In the genomic region with DNA sequence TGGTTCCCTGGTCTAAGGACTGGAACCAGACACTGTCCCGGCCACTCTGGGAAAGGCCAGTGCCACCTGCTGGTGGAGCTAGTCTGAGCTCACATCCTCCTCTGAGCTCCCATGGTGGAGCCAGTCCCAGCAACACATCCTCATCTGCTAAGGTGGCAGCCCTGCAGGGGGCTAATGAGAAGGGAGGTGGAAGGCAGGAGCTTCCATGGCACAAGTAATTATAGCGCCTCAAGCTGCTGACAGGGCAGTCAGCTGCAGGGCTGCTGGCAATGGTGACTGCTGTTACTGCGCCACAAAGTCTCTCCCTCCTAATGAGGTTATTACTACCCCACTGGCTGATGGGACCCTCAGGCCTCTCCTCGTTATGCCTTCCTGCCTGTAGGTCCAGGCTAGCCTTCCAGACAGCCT, we compare ENCODE assay signal across 9 mouse cellular contexts.
DNase-seq lines count a peak whose midpoint lies in the region; ATAC-seq and TF ChIP-seq lines count a peak whose summit lies in the region.
"Had no signal": no experiment of that assay in that cellular context is flagged by ENCODE, and none has a peak within 500 bp of the region (broad histone marks: within the 10 kb centered on the region; RNA-seq: fewer than 3 reads in every experiment).

No protein-coding gene starts in this region.

- H3K4me2 ChIP-seq in liver, postnatal 0 days (ENCODE audit: low read depth, low read length) = no peak overlapping the region
- no peak overlapping the region for H3K4me2 ChIP-seq in hindbrain, embryonic 11.5 days (replicated peaks; ENCODE audit: low read depth, low read length)
- H3K4me2 ChIP-seq in neural tube, embryonic 12.5 days (replicated peaks) = no peak overlapping the region
- H3K4me2 ChIP-seq: heart, embryonic 15.5 days had no signal

- TF ChIP-seq EP300 in liver, postnatal 0 days (IDR thresholded peaks at IDR 0.05; ENCODE audit: low read depth) = no peak

- H3K4me1 ChIP-seq in liver, postnatal 0 days (ENCODE audit: insufficient read depth) = no peaks in the 10 kb centered on the region
- H3K4me1 ChIP-seq in hindbrain, embryonic 11.5 days (replicated peaks; ENCODE audit: control insufficient read depth, insufficient read depth, low read length) = 0 out of 2 replicates have a peak, but pooled peaks cover 2% of the 10 kb centered on the region
- peaks cover 17% of the 10 kb centered on the region; the same call in 1 of the 2 replicates for H3K4me1 ChIP-seq in neural tube, embryonic 12.5 days

- H3K27ac ChIP-seq in liver, postnatal 0 days (ENCODE audit: low read depth) = no peak overlapping the region
- no peak overlapping the region for H3K27ac ChIP-seq in hindbrain, embryonic 11.5 days (ENCODE audit: low read depth, low read length)
- no peak overlapping the region for H3K27ac ChIP-seq in neural tube, embryonic 12.5 days
- H3K27ac ChIP-seq: heart, embryonic 15.5 days had no signal

- TF ChIP-seq CTCF in liver, postnatal 0 days (IDR thresholded peaks at IDR 0.05; ENCODE audit: low read depth) = peak; percentile 19; the same call in 1 of the 2 replicates

- WGBS in liver, postnatal 0 days (ENCODE audit: insufficient replicate concordance) = 30% methylated on average over 4 of the region's 4 CpGs
- 33% methylated on average over 4 of the region's 4 CpGs for WGBS in hindbrain, embryonic 11.5 days
- 11% methylated on average over 4 of the region's 4 CpGs for WGBS in neural tube, embryonic 12.5 days

- H3K4me3 ChIP-seq in liver, postnatal 0 days (ENCODE audit: low read depth, low read length) = no peak overlapping the region
- no peak overlapping the region for H3K4me3 ChIP-seq in hindbrain, embryonic 11.5 days (ENCODE audit: low read depth, low read length)
- H3K4me3 ChIP-seq in neural tube, embryonic 12.5 days = no peak overlapping the region
- H3K4me3 ChIP-seq: erythroblast, embryonic 14.5 days; heart, embryonic 15.5 days had no signal

- DNase-seq in liver, postnatal 0 days = no peak
- no peak for DNase-seq in liver
- DNase-seq in embryo, embryonic 11 days = peak; percentile 43
- peak; percentile 61 for DNase-seq in hindbrain, embryonic 11.5 days (ENCODE audit: low spot score)
- no peak for DNase-seq in heart, adult 18-20 months
- no peak for DNase-seq in gastrocnemius, postnatal 10 days

- H3K9me3 ChIP-seq in liver, postnatal 0 days (ENCODE audit: low read length) = no peaks in the 10 kb centered on the region
- no peaks in the 10 kb centered on the region for H3K9me3 ChIP-seq in hindbrain, embryonic 11.5 days (ENCODE audit: control insufficient read depth, low read length)
- H3K9me3 ChIP-seq in neural tube, embryonic 12.5 days = no peaks in the 10 kb centered on the region
- H3K9me3 ChIP-seq: heart, embryonic 15.5 days had no signal

- no peak for ATAC-seq in liver, postnatal 0 days
- peak; percentile 64 for ATAC-seq in hindbrain, embryonic 11.5 days (ENCODE audit: low FRiP score)
- peak; percentile 68 for ATAC-seq in neural tube, embryonic 12.5 days (ENCODE audit: low FRiP score, low read depth)

- no peaks in the 10 kb centered on the region for H3K27me3 ChIP-seq in liver, postnatal 0 days (ENCODE audit: insufficient read depth, low read length)
- H3K27me3 ChIP-seq in hindbrain, embryonic 11.5 days (ENCODE audit: control insufficient read depth, insufficient read depth, low read length) = 0 out of 2 replicates have a peak, but pooled peaks cover 2% of the 10 kb centered on the region
- H3K27me3 ChIP-seq in neural tube, embryonic 12.5 days (replicated peaks) = peaks cover 8% of the 10 kb centered on the region; the same call in 1 of the 2 replicates

- H3K36me3 ChIP-seq in liver, postnatal 0 days (replicated peaks; ENCODE audit: insufficient read depth, low read length) = no peaks in the 10 kb centered on the region
- H3K36me3 ChIP-seq in hindbrain, embryonic 11.5 days (ENCODE audit: control insufficient read depth, insufficient read depth, low read length) = no peaks in the 10 kb centered on the region
- H3K36me3 ChIP-seq in neural tube, embryonic 12.5 days = no peaks in the 10 kb centered on the region
- H3K36me3 ChIP-seq: heart, embryonic 15.5 days had no signal

- H3K9ac ChIP-seq in liver, postnatal 0 days (replicated peaks) = no peak overlapping the region
- no peak overlapping the region for H3K9ac ChIP-seq in hindbrain, embryonic 11.5 days (ENCODE audit: low read depth, low read length)
- no peak overlapping the region for H3K9ac ChIP-seq in neural tube, embryonic 12.5 days
- H3K9ac ChIP-seq: heart, embryonic 15.5 days had no signal

Comparison
In these comparisons a context has a peak if more than half of its experiments do, and no peak if none do; other contexts are left out.
1. DNase-seq: peak in embryo, embryonic 11 days (single experiment) and hindbrain, embryonic 11.5 days (single experiment); none in liver, postnatal 0 days (single experiment), liver (single experiment), heart, adult 18-20 months (0 of 2) and gastrocnemius, postnatal 10 days (single experiment).